Mouse (Mus musculus) frontal cortex, postnatal 36 days (tissue): ENCODE results near the gene Etl4.
A peak's percentile ranks its signal among the peaks of the same experiment; 100 is the strongest.
"Not testable (repeated sequence)": the region's sequence is repeated elsewhere in the genome, so short reads cannot be mapped to it uniquely, and the experiment has no call there.

Source experiments
- DNase-seq, 2 experiments: peaks; one replicate each; pipeline ENCODE4 v3.0.0; 2022; ENCODE audit warnings: low spot score in 2 of 2

The Etl4 gene

GRCm38 (mm10) chr2:20654058-20654457 is 744.5 kb downstream of the Etl4 start:
- DNase-seq = no peak

DNA sequence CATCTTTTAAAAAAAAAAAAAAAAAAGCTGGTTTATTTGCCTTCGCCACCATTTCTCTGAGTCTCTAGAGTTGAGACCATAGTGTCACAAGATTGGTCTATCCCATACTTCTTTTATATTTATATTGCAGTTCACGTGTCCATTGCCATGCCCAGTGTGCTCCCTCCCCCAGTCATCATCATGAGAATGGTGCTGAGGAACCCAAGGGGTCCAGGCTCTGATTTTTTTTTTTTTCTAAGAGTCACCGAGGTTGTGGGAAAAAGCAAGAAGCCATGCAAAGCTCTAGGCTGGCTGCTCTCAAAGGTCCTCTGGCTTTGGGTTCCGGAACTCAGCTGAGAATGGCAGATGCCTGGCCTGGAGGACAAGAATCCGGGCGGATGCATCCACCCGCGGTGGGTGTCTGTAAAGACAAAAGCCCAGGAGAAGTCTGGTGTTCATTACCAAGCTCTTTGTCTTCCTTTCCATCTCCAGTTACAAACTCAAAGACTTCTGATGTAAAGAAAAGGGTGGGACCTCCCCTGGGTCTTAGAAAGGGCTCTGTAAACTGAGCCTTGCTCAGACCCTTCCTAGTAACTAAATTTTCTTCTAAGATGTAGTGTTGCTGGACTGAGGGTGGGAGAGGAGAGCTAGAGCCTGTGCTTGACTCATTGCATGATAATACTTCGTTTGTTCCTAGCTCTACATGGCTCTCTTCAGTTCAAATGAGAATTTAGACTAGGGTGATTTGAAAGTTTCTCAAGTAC is 745.2 kb downstream of the Etl4 start:
- DNase-seq = no peak

GRCm38 (mm10) chr2:20655341-20655612 is 745.7 kb downstream of the Etl4 start:
- DNase-seq = no peak

- DNase-seq = peak in 1 of 2 experiments; percentile 9
Measured at GRCm38 (mm10) chr2:20657856-20658255, 748.3 kb downstream of the Etl4 start.

DNA sequence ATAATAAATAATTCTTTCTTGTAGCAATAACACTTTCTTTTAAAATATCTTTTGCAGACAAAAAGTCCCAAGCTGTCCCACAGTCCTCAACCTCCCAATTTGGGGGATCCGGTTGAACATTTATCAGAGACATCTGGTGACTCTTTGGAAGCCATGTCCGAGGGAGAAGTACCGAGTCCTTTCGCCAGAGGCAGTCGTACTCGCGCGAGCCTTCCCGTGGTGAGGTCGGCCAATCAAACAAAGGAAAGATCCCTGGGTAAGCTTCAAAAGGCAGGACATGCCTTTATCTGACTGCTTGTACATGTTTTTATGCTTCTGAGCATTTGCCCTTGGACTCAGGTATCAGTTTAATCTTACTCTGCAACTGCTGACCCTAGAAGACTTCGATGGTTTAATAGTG is 752.3 kb downstream of the Etl4 start:
- DNase-seq = no peak

GRCm38 (mm10) chr2:20662696-20663095 is 753.1 kb downstream of the Etl4 start:
- DNase-seq = no peak

GRCm38 (mm10) chr2:20665309-20665971 is 755.9 kb downstream of the Etl4 start:
- DNase-seq = no peak

DNA sequence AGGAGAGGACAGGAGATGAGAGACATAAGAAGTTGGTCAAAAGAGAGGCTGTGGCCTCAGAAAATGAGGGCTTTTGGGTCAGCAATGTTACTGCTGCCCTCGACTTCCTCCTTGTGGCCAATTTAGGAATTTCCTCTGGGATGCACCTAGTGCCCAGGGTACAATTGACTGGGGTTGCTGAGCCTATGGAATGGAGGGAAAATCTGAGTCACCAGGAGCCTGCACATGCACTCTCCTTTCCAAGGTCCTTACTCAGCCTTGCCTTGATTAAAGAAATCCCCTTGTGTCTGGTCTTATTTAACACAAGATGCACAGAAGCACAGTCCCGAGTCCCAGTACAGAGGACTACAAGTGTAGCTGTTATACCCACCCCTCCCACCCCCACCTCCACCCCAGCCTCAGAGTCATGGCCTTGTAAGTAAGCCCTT is 756.5 kb downstream of the Etl4 start:
- DNase-seq = peak in 1 of 2 experiments; percentile 35

DNA sequence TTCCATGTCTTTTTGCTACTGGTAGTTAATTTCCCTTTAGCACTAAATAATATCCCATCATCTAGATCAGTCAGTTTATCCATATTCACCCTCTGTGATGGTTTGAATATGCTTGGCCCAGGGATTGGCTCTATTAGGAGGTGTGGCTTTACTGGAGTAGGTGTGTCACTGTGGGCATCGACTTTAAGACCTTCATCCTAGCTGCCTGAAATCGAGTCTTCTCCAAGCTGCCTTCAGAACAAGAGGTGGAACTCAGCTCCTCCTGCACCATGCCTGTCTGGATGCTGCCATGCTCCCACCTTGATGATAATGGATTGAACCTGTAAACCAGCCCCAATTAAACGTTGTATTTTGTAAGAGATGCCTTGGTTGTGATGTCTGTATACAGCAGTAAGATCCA is 758.3 kb downstream of the Etl4 start:
- DNase-seq = no peak

- DNase-seq = not testable (repeated sequence)
Measured at GRCm38 (mm10) chr2:20668276-20669030, 758.9 kb downstream of the Etl4 start.

DNA sequence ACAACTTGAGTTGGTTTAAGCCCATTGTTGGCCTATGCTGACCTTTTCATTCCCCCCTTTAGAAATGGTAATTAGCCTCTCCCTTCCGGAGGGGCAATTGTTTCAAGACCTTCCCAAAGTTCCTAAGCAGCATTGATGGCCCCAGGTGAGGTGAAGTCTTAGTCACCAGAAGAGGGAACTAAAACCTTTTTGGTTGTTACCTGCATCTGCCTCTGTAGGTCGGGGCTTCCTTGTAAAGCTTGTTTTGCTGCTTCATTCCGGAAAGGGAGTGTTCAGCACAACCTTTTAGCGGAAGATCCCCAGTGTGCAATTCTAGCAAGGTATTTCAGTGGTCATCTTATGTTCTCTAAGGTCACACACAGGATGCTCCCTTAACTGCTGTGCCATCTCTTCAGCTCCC is 759.8 kb downstream of the Etl4 start:
- DNase-seq = no peak

GRCm38 (mm10) chr2:20671546-20672255 is 762.1 kb downstream of the Etl4 start:
- no peak for DNase-seq

- no peak for DNase-seq
Measured at GRCm38 (mm10) chr2:20672281-20672680, 762.7 kb downstream of the Etl4 start.

DNA sequence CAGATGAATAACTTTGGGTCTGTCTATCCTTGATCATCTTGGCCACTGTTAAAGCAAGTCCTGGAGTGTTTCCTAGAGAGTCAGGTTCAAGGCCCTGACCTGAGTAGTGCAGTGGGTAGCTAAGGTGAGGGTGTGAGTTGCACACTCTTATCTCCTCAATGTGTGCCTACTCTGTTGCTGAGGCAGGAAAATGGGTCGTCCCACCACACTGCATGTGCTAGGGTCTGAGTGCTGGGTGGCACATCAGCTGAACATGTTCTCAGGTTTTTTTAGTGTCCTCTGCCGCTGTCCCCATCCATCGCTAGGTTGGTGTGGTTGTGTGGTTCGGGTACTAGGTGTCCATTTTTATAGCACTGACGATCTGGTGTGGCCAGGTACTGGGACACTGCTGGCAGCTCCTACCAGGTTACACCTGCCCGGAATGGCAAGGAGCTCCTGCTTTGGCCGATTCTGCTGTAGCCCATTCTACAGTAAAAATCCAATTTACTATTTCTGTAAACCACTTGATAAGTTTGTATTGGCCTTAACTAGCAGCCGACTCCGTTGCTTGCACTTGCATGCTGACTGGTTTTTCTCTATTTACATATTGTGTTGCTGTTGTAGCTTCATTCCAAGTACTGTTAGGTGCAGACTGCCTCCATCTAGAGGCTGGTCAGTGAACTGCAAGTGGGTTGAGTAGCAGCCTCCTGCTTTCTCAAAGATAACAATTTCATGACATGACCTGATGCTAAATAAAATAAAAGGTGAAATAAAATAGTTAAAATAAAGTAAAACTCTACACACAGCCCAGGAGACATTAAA is 763.4 kb downstream of the Etl4 start:
- DNase-seq = peak; percentile 61 to 72

DNA sequence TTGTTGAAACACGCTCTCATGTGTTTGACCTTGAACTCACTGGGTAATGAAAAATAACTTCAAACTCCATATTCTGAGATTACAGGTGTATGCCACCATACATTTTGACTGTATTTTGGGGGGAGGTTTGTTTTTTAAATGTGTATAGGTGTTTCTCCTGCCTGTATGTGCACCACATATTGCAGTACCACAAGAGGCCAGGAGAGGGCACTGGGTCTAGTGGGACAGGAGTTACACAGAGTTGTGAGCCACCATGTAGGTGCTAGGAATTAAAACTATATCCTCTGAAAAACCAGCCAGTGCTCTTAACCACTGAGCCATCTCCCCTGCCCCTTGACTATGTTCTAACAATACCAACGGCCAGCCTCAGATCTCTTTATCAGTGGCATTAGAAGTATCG is 766.8 kb downstream of the Etl4 start:
- no peak for DNase-seq

DNA sequence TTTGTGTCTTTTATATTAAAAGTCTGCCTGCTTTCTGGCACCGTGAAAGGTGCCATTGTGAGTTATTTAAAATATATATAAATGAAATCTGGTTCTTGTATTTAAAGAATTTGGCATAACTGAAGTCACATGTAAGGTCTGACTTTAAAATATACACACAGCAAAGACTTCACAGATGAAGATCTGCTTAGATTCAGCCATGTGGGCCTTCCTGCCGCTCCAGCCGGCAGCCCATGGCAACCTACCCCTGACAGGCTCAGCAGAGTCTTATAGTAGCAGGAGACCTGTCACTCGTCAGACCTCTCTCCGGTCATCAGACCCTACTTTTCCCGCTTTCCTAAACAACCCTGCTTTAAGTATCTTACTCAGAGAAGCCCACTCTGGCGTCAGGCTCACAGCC is 769.2 kb downstream of the Etl4 start:
- no peak for DNase-seq

DNA sequence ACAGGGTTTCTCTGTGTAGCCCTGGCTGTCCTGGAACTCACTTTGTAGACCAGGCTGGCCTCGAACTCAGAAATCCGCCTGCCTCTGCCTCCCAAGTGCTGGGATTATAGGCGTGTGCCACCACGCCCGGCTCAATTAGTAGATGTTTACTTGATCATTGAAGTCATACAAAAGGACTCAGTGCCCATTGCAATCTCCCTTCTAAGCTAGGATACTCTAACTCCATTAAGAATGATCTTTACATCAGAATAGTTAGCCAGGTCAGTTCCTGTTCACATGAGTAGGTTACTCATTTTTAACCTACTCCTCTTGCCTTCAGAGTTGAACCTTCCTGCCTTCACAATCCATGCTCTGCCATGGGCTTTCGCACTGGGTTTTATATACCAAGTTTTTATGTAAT is 772.6 kb downstream of the Etl4 start:
- not testable (repeated sequence) for DNase-seq

DNA sequence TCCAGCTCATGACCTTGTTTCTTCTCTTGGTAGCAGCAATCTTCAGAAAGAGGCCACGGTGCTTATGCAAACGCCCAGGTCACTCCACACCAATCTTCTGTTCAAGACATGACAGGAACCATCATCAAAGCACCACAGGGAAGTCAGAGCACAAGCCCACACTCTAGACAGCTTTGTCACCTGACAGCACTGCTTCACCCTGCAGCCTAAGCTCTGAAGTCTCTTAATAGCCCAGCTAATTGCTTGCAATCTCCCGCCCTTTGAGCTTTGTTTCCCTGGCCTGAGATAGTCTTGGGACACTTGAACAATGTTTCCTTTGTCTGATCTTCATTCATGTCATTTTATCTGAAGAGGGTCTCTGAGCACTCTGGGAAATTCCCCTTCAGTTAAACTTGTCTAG is 779.8 kb downstream of the Etl4 start:
- no peak for DNase-seq

GRCm38 (mm10) chr2:20692898-20693297 is 783.3 kb downstream of the Etl4 start:
- no peak for DNase-seq

- no peak for DNase-seq
Measured at GRCm38 (mm10) chr2:20693772-20694171, 784.2 kb downstream of the Etl4 start.

DNA sequence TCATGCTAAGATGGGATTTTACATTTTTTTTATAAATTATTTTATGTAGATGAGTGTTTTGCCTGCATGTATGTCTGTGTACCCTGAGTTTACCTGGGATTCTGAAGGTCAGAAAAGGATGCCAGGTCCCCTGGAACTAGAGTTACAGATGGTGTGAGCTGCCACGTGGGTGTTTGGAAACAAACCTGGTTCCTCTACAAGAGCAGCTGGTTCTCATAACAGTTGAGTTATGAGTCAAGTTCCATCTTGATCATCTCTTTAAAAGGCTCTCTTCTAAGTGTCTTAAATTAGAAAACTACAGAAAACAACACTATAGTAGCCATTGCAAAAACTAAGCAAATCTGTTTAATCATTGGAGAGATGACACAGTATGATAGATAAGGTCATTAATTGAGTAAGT is 788.1 kb downstream of the Etl4 start:
- DNase-seq = peak; percentile 15 to 45
